Mouse (Mus musculus): Measurements from ENCODE around the gene Cd52.

DNA sequence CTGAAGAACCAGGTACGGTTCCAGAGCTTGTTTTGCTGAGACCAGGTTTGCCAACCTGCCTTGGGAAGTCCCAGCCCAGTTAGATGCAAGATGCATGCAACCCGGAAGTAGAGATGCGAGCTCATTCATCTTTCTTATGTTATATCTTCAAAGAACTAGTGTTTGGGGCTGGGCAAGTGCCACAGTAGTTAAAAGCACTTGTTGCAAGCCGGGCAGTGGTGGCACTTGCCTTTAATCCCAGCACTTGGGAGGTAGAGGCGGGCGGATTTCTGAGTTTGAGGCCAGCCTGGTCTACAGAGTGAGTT is 3.7 kb downstream of the Cd52 start:
- TF ChIP-seq CTCF (IDR thresholded peaks at IDR 0.05; ENCODE audit: low read depth), result no peak
- TF ChIP-seq EP300 (IDR thresholded peaks at IDR 0.05; ENCODE audit: low read depth), result no peak
